Mouse (Mus musculus) cerebellum, postnatal 25 days (tissue): ENCODE data around the gene Tpst1.

Experiments used
- DNase-seq, 2 experiments: peaks; one replicate each; pipeline ENCODE4 v3.0.0; 2021; ENCODE audit warnings: mixed read lengths in 2 of 2

The Tpst1 gene

DNA sequence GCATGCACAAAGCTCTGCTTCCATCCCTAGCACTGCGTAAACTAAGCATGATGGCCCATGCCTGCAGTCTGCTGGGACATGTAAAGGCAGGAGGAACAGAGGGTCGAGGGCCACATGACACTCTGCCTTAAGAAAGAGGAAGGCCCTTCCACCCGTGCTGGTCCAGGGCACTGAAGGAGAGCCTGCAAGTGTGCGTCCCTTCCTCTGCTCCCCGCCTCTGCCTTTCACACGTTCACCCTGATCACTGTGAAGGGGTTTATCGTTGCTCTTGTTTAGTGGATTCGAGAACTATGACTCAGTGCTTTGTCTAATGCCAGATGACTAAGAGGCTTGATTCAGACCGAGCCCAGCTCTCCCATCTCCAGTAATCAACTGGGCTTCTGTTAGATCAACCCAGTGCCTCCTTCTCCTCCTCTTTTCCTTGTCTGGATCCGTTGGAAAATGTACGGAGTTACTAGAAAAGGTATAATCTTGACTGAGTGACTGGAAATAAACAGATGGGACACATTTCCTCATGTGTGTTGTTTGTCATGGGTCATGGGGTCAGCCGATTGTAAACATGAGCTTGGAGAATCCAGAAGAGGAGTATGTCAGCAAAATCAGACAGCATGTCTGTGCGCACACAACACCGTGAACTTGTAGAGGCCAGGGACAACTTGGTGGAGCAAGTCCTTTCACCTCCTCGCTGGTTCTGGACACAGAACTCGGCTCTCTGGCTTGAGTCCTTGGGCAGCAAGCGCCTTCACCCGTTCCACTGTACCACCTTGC is 16.7 kb downstream of the Tpst1 start:
- no peak for DNase-seq

- no peak for DNase-seq
Measured at GRCm38 (mm10) chr5:130096754-130097153, 23.6 kb downstream of the Tpst1 start.

- DNase-seq = no peak
Measured at GRCm38 (mm10) chr5:130097837-130098236, 24.7 kb downstream of the Tpst1 start.

GRCm38 (mm10) chr5:130101724-130102123 is 28.6 kb downstream of the Tpst1 start:
- no peak for DNase-seq

- no peak for DNase-seq
Measured at GRCm38 (mm10) chr5:130109348-130109747, 36.2 kb downstream of the Tpst1 start.

DNA sequence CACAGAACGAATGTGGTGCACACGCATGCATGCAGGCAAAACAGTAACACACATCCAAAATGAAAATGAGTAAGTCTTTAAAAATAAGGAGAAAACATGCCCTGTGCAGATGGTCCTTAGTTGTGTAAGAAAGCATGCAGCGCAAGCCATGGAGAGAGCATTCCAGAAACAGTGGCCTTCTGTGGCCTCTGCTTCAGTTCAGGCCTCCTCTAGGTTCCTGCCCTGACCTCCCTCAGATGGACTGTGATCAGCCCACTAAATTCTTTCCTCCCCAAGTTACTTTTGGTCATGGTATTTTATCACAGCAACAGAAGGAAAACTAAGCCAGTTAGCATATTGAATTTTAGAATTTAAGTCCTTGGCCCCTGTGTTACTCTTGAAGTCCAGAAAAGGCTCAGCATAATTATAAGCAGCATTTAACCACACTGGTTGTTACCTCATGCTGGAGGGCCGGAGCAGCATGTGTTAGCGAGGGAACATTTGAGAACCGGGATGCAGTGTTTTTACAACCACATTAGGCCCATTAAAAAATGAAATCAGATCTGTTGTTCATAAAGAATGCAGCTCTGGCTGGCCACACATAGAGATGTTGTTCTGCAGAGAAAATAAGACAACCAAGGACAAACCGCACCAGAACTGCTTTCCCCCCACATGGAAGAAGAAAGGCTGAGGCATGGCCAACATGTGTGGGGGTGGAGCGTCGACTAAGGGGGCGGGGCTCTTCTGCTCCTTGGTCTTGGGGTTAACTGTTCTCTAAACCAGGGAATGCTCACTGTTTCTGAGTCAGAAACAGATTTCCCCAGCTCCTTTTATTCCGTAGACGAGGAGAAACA is 37.7 kb downstream of the Tpst1 start:
- no peak for DNase-seq

DNA sequence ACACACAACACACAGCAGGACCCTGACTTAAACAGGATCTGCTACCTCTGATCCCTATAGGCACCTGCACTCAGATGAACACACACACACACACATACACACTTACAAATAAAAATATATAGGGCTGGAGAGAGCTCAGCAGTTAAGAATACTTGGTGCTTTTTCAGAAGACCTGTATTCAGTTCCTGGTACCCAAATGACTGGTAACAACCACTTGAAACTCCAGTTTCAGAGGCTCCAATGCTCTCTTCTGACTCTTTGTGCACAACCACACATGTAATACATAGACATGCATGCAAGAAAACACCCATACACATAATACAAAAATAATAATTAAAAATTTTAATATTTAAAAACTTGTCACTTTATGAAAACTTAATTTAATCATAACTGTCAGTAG is 39.5 kb downstream of the Tpst1 start:
- DNase-seq = no peak

- DNase-seq = no peak
Measured at GRCm38 (mm10) chr5:130116116-130116515, 43.0 kb downstream of the Tpst1 start.

DNA sequence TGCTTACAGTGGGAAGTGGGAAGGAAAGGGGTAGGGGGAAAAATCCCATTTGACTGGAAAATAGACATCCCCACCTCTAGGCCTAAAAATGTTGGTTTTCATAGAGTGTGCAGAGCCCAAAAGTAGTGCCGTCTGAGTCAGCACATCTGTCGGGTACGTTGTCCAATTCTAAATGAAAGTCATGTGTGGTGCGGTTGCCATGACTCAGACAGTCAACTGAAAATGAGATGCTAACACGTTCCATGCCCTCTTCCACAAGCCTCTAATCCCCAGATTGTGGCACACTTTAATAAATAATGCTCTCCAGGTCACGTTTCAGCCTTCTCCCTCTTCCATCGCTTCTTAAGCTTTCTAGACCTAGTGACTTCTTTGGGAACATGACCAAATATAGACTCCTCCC is 43.7 kb downstream of the Tpst1 start:
- no peak for DNase-seq

DNA sequence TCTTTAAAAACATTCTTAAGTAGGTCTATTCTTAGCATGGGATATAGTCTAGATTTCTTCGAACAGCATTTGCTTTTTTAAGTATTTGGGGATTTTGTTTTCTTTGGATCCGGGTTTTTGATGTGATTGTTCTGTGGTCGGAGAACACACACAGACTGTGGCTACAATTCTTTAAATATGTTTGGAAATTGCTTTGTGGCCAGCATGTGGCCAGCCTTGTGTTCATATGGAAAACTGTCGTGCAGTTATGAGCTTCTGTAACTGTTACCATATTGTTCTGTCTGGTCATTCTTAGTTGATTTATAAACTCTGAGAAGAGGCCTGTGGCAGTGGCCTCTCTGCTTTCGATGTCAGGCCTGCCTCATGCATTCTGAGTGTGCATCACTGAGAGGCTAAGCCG is 44.8 kb downstream of the Tpst1 start:
- DNase-seq = no peak

DNA sequence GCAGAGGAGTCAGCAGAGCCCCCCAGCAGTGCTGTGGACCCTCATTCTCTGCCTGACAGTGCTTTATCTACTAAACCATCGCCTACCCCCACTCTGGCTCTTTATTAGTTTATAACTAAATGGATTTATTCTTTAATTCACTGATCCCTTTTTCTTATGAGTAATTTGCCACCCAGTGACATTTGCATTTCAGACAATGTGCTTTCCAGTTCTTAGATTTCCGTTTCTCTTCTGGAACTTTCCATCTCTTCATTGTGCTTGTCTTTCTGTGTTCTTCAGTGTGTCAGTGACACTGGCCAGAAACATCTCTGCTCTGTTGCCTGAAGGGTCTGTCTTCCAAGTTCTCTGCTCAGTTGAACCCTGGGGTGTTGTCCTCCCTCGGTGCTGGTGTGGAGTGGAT is 46.1 kb downstream of the Tpst1 start:
- no peak for DNase-seq

DNA sequence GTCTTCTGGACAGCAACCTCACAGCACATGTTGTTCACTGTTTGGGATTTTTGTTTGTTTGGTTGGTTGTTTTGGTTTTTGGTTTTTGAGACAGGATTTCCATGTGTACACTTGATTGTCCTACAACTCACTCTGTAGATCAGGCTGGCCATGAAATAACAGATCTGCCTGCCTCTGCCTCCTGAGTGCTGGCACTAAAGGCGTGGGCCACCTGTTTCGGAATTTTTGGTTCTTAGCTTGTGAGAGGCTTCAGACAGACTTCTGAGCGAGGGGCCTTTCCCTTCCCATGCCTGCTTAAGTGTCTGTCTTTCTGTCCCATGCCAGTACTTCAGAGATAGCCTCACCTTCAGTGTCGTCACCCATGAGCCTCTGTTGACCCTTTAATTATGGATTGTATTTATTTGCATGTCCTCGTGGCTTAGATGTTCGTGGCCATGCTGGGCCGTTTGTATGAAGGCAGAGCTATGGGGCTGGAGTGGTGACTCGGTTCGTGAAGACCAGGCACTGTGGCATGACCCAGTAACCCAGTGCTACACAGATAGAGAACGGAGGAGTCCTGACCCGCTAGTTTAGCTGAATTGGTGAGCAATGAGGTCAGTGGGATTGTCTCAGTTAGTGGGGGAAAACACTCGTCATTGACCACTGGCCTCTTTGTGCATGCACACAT is 47.1 kb downstream of the Tpst1 start:
- no peak for DNase-seq

- no peak for DNase-seq
Measured at GRCm38 (mm10) chr5:130120904-130121303, 47.8 kb downstream of the Tpst1 start.

DNA sequence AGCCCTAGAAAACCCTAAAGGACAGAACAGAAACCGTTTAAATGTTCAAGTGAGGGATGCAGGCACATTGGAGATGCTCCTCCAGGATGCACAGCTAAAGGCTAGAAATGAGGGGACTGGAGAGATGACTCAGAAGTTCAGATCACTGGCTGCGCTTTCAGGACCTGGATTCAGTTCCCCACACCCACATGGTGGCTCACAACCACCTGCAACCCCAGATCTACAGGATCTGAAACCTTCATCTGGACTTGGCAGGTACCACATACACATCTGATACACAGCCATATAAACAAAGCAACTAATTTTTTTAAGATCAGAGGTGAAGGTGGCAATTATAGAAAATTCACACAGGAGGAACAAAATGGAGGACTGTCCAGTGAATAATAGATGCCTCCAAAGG is 49.2 kb downstream of the Tpst1 start:
- DNase-seq = no peak

DNA sequence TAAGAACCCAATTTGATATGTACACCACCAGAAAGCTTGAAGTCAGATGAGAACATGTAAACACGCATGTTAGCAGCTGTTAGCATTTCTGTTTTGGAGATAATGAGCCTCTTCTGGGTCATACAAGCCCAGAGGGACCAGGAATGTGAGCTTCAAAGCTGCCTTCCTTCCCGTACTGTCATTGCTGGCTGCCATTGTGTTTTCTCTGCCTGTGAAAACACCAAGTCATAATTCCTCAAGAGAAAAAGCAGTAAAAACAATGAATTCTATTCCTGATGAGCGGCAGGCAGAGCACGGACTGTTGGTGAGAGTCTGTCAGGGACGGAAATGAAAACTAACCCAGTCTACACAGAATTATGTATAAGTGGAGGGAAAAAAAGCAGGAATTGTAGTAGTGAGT is 51.1 kb downstream of the Tpst1 start:
- DNase-seq = no peak

DNA sequence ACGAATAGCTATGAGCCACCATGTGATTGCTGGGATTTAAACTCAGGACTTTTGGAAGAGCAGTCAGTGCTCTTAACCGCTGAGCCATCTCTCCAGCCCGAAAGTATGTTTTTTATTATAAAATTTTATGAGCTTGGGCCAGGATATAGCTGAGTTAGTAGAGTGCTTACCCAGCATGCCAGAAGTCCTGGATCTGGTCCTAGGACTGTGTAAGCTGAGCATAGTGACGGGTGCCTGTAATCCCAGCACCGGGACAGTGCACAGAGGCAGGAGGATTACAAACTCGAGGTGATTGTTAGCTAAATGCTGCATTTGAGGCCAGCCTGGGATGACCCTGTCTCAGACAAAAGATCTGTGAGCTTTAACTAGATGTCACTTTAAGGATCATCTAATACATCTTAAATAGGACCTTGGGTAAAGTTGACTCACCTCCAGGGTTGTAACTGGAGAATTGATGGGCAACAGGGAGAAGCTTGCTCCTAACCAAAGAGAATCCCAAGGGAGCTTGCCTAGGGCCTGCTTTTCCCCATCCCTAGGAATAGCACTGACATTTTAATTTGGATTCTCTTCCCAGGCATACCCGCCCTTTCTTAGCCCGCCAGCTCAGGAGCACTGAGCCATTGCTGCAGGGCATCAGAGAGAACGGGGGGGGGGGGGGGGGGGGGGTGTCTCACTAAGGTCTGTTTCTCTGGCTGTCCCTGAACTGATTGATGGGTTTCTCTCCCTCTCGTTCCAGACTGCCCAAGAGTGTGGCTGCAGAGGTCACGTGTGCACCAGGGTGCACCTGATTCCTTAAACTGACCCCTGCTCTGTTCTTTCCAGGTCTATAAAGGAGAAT is 55.8 kb downstream of the Tpst1 start:
- no peak for DNase-seq

DNA sequence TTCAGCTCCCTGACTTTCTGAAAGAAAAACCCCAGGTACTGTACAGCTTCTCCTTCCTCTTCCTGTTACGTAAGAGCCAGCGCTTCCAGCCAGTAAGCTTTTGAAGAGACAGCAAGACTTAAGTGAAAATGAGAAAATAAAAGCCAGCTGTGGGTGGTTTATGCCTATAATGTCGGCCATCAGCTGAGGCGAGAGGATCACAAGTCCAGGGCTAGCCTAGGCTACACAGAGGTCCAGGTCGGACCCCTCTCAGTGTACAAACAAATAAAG is 56.3 kb downstream of the Tpst1 start:
- no peak for DNase-seq

GRCm38 (mm10) chr5:130136597-130136996 is 63.5 kb downstream of the Tpst1 start:
- no peak for DNase-seq

DNA sequence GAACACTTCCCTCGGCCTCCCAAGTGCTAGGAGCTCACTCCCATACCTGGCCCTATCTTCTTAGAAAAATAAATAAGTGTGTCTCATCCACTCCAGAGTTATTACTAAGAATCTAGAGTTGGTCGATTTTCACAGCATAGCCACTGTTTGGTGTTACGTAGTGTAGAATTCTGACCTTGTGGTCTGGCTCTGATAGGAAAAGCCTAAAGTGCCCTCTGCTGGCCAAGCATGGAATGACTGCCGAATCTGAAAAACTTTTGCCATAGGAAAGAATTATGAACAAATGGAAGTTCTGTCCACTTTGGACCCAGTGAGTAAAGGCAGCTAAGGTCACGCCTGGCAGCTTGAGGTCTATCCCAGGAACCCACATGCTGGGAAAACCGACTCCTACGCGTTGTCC is 66.3 kb downstream of the Tpst1 start:
- peak; percentile 86 to 89 for DNase-seq

GRCm38 (mm10) chr5:130141138-130141537 is 68.0 kb downstream of the Tpst1 start:
- DNase-seq = no peak

- DNase-seq = no peak
Measured at GRCm38 (mm10) chr5:130142041-130142440, 68.9 kb downstream of the Tpst1 start.

DNA sequence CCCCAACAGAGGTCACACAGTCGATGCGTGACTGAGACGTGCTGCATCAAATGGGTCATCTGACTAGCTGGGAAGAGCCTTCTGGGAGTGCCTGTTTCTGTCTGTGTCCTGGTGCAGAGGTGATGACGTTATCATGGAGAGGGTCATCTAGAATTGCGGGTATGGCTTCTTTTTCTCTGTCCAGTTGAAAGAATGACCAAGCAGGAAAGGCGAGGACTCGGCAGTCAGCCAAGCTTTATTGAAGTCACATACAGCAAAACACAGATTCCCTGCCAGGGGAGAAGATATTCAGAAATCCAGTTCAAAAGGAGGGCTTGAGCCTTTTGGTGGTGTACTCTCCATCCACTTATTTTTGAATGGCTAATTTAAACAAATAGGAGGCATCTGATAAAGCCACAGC is 70.0 kb downstream of the Tpst1 start:
- no peak for DNase-seq

- DNase-seq = peak in 1 of 2 experiments; percentile 85
Measured at GRCm38 (mm10) chr5:130143977-130144333, 70.8 kb downstream of the Tpst1 start.
